Mouse (Mus musculus) heart, adult 2 months (tissue): ENCODE data around the gene Thg1l. TPM values are rescaled to one million over a fixed set of nuclear protein-coding genes. Genes with fewer than 3 reads are reported as not detected.

Experiments used
- DNase-seq, 2 experiments: peaks; one replicate each; pipeline ENCODE4 v3.0.0; 2021
- H3K27ac ChIP-seq: fragments of 200-600 bp; 2 replicates; pipeline ENCODE4 v1.8.1; 2022
- H3K27me3 ChIP-seq: fragments of 200-500 bp; 2 replicates; pipeline ENCODE4 v1.6.1; 2012; ENCODE audit warnings: mild to moderate bottlenecking, low read length, inconsistent platforms, mixed read lengths; ENCODE audit not compliant: control insufficient read depth, insufficient read depth
- H3K36me3 ChIP-seq: fragments of 200-500 bp; 2 replicates; pipeline ENCODE4 v1.6.1; 2012; ENCODE audit warnings: low read length, inconsistent platforms; ENCODE audit not compliant: control insufficient read depth, insufficient read depth
- H3K4me1 ChIP-seq: fragments of 200-500 bp; 2 replicates; pipeline ENCODE4 v1.6.1; 2011; ENCODE audit warnings: low read length; ENCODE audit not compliant: control insufficient read depth, insufficient read depth
- H3K4me3 ChIP-seq: fragments of 200-600 bp; 2 replicates; pipeline ENCODE4 v1.8.1; 2022
- H3K79me2 ChIP-seq: fragments of 200-500 bp; replicated peaks from 2 replicates; pipeline ENCODE4 v1.6.1; 2012; ENCODE audit warnings: mild to moderate bottlenecking, inconsistent platforms, low read length, moderate library complexity, mixed read lengths; ENCODE audit not compliant: control insufficient read depth, insufficient read depth
- H3K9ac ChIP-seq: fragments of 200-500 bp; 2 replicates; pipeline ENCODE4 v1.6.1; 2012; ENCODE audit warnings: low read depth, mild to moderate bottlenecking, control low read depth, inconsistent platforms, low read length, mixed read lengths
- CTCF ChIP-seq: fragments of 200-600 bp; IDR thresholded peaks from 2 replicates; pipeline ENCODE4 v1.8.1; 2022; ENCODE audit warnings: antibody characterized with exemption, mild to moderate bottlenecking, moderate library complexity
- EP300 ChIP-seq: fragments of 200-500 bp; IDR thresholded peaks from 2 replicates; pipeline ENCODE4 v1.6.1; 2011; ENCODE audit warnings: low read depth, low read length, control low read depth; ENCODE audit not compliant: insufficient read depth
- POLR2A ChIP-seq: fragments of 200-500 bp; IDR thresholded peaks from 2 replicates; pipeline ENCODE4 v1.6.1; 2011; ENCODE audit warnings: mild to moderate bottlenecking, low read depth, low read length, control low read depth; ENCODE audit not compliant: insufficient read depth
- WGBS: fragments of 180-500 bp; shearing (Covaris S2); methylation state at CpG from one replicate; pipeline ENCODE4 v1.1.7; 2018; 5-methylcytosine and 5-hydroxymethylcytosine counted together
- intact Hi-C: fragments of 180-260 bp; cut with DNase I; formaldehyde crosslinking; loops from one replicate; pipeline ENCODE4 v1.15.1; 2025
- polyA plus RNA-seq: library from polyadenylated mRNA; depleted of rRNA; stranded (reverse); fragments of >200 nt; gene quantifications from 2 replicates; pipeline ENCODE4 v1.2.3, GENCODE M21; 2012
- total RNA-seq, 2 experiments: library from RNA; stranded (reverse); gene quantifications; 2 replicates each; pipeline ENCODE4 v1.2.3; 2021

Thg1l gene
- total and polyA plus RNA-seq, 3 experiments, result 5.7 to 6.0 (median 5.9) TPM

GRCm38 (mm10) chr11:45947491-45947890 is 7.8 kb downstream of the Thg1l start:
- DNase-seq, result peak in 1 of 2 experiments; percentile 14
- H3K27ac ChIP-seq, result no peak overlapping the region
- intact Hi-C loops, result loop anchor here (10.0 kb wide), 1 partner anchor 177 kb away; no protein-coding TSS in a partner anchor
- WGBS, result 59% methylated on average over 2 of the region's 2 CpGs
- no peaks in the 10 kb centered on the region for H3K36me3 ChIP-seq
- no peaks in the 10 kb centered on the region for H3K27me3 ChIP-seq
- no peak overlapping the region for H3K9ac ChIP-seq
- H3K79me2 ChIP-seq, result no peaks in the 10 kb centered on the region
- peaks cover 3% of the 10 kb centered on the region for H3K4me1 ChIP-seq
- H3K4me3 ChIP-seq, result no peak overlapping the region
- TF ChIP-seq POLR2A, result no peak
- no peak for TF ChIP-seq EP300
- no peak for TF ChIP-seq CTCF

GRCm38 (mm10) chr11:45946796-45947195 is 8.5 kb downstream of the Thg1l start:
- peaks cover 3% of the 10 kb centered on the region for H3K4me1 ChIP-seq
- H3K9ac ChIP-seq, result no peak overlapping the region
- intact Hi-C loops, result loop anchor here (10.0 kb wide), 1 partner anchor 178 kb away; no protein-coding TSS in a partner anchor

DNA sequence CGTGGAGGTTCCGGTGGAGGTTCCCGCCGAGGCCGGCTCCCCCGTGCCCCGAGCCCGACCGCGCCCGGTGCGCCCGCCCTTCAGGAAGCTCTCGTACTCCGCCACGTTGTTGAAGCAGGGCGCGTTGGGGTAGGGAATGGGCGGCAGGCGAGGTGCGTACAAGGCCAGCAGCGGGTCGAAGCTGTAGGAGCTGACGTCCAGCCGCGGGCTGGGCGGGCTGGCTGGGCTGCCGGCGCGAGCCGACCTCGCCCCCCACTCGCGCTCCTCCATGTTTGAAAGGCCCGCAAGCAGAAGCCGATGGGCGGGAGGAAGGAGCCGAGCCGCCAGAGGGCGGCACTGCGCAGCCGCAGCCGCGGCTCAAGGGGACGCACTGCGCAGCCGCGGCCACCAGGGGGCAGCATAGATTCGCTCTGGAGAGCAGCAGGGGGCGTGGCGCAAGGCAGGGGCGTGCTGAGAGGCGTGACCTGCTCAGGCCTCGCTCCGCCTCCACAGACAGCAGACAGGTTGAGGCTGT is 10.6 kb downstream of the Thg1l start, which contains the start of gene Lsm11:
Lsm11 (minus strand) TSS at position 293 of the 514 bp plus-strand sequence.
- TF ChIP-seq CTCF, result no peak; the same call in 1 of the 2 replicates
- peak; percentile 64; the same call in 1 of the 2 replicates for TF ChIP-seq EP300
- no peak for TF ChIP-seq POLR2A
- intact Hi-C loops, result loop anchor here (2.0 to 10.0 kb wide), 2 partner anchors 180 to 272 kb away; no protein-coding TSS in a partner anchor
- no peaks in the 10 kb centered on the region for H3K79me2 ChIP-seq
- H3K27me3 ChIP-seq, result no peaks in the 10 kb centered on the region
- H3K27ac ChIP-seq, result peak within 1 kb of the TSS; percentile 55
- WGBS, result under 1% methylated on average over 55 of the region's 55 CpGs
- H3K9ac ChIP-seq, result peak within 1 kb of the TSS; percentile 91
- H3K36me3 ChIP-seq, result no peaks in the 10 kb centered on the region
- peaks cover 3% of the 10 kb centered on the region for H3K4me1 ChIP-seq
- peak within 1 kb of the TSS; percentile 78 for H3K4me3 ChIP-seq
- peak; percentile 95 to 100 for DNase-seq

More at GRCm38 (mm10) chr11:45946796-45947195, 8.5 kb downstream of the Thg1l start:
- Histone ChIP-seq H3K27me3 (no peaks in the 10 kb centered on the region), H3K4me3 (no peak overlapping the region), H3K36me3 (no peaks in the 10 kb centered on the region), H3K27ac (no peak overlapping the region), H3K79me2 (no peaks in the 10 kb centered on the region)
- TF ChIP-seq EP300 (no peak), POLR2A (no peak), CTCF (no peak)
- DNase-seq, result no peak
- WGBS, result 64% methylated on average over 4 of the region's 4 CpGs

GRCm38 (mm10) chr11:45943891-45944642 is 11.2 kb downstream of the Thg1l start:
- DNase-seq, result peak; percentile 10 to 28
- Histone ChIP-seq H3K9ac (peak overlapping the region; percentile 91), H3K27ac (peak overlapping the region; percentile 55), H3K27me3 (no peaks in the 10 kb centered on the region), H3K4me3 (peak overlapping the region; percentile 78), H3K36me3 (no peaks in the 10 kb centered on the region), H3K4me1 (peaks cover 3% of the 10 kb centered on the region), H3K79me2 (no peaks in the 10 kb centered on the region)
- under 1% methylated on average over 49 of the region's 49 CpGs for WGBS
- intact Hi-C loops, result loop anchor here (2.0 to 10.0 kb wide), 2 partner anchors 181 to 273 kb away; no protein-coding TSS in a partner anchor
- no peak for TF ChIP-seq EP300
- TF ChIP-seq CTCF, result no peak
- TF ChIP-seq POLR2A, result no peak

DNA sequence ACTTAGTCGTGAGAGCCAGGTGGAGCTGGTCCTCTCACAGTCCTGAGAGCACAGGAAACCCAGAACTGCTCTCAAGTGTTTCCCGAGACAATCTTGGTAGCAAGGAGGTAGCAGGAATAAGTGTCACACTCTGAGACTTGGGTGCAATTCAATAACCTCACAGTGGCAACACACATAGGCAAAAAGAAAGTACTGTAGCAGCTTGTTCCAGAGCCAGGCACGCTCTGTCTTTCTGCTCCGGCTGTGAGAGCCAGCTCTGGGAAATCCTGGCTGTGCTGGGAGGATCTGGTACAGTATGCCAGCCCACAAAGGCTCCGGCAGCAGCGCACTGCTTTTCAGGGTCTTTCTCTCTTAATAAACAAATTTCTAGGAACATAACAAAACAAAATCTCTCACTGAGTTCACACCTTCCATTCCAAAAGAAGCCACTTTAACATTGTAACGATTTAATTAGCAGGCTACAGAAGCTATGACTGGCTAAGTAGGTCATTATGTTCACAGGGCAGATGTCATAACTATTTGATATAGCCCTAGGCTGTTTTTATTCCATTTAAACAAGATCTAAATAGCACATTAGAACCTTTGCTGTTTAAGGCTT is 12.1 kb downstream of the Thg1l start:
- 28% methylated on average over 7 of the region's 7 CpGs for WGBS
- peak; percentile 24 to 26 for DNase-seq
- Histone ChIP-seq H3K9ac (no peak overlapping the region), H3K36me3 (no peaks in the 10 kb centered on the region), H3K79me2 (no peaks in the 10 kb centered on the region), H3K27me3 (no peaks in the 10 kb centered on the region), H3K4me1 (peaks cover 3% of the 10 kb centered on the region), H3K27ac (no peak overlapping the region), H3K4me3 (peak overlapping the region; percentile 78)
- intact Hi-C loops, result loop anchor here (10.0 kb wide), 1 partner anchor 182 kb away; no protein-coding TSS in a partner anchor
- no peak for TF ChIP-seq POLR2A
- TF ChIP-seq CTCF, result no peak
- no peak for TF ChIP-seq EP300
